Mouse (Mus musculus): Measurements from ENCODE around the gene 2300002M23Rik. TPM values are rescaled to one million over a fixed set of nuclear protein-coding genes. Genes with fewer than 3 reads are reported as not detected.

2300002M23Rik gene
- total RNA-seq (2021) (not detected), polyA plus RNA-seq (2012; rRNA removed) (not detected in 2 replicates)
- long read RNA-seq: 0 reads

- Histone ChIP-seq H3K4me3 (no peak within 1 kb of the TSS), H3K36me3 (ENCODE audit: control insufficient read depth, insufficient read depth, low read length) (no peaks in the 10 kb centered on the region), H3K79me2 (replicated peaks; ENCODE audit: control insufficient read depth, insufficient read depth, low read length) (no peaks in the 10 kb centered on the region), H3K4me1 (ENCODE audit: control insufficient read depth, insufficient read depth, low read length) (no peaks in the 10 kb centered on the region), H3K9ac (ENCODE audit: low read depth, low read length) (no peak within 1 kb of the TSS), H3K27me3 (ENCODE audit: control insufficient read depth, insufficient read depth, low read length) (no peaks in the 10 kb centered on the region), H3K27ac (no peak within 1 kb of the TSS)
- intact Hi-C loops (cut with DNase I): no loop called here
- TF ChIP-seq POLR2A (IDR thresholded peaks at IDR 0.05; ENCODE audit: insufficient read depth, low read depth, low read length) (no peak), CTCF (IDR thresholded peaks at IDR 0.05) (no peak), EP300 (IDR thresholded peaks at IDR 0.05; ENCODE audit: insufficient read depth, low read depth, low read length) (no peak)
- WGBS: 55% methylated on average over 3 of the region's 3 CpGs
- no peak for DNase-seq
Measured at GRCm38 (mm10) chr17:35567150-35567549, at the start of gene 2300002M23Rik. Gene 2300002M23Rik, plus strand, starts transcription at chr17:35567450.

- H3K4me3 ChIP-seq: peak overlapping the region; percentile 64
- no peaks in the 10 kb centered on the region for H3K27me3 ChIP-seq (ENCODE audit: control insufficient read depth, insufficient read depth, low read length)
- peak overlapping the region; percentile 40; the same call in 1 of the 2 replicates for H3K27ac ChIP-seq
- no peak for TF ChIP-seq EP300 (IDR thresholded peaks at IDR 0.05; ENCODE audit: insufficient read depth, low read depth, low read length)
- no peak for TF ChIP-seq CTCF (IDR thresholded peaks at IDR 0.05)
- no peak for TF ChIP-seq POLR2A (IDR thresholded peaks at IDR 0.05; ENCODE audit: insufficient read depth, low read depth, low read length)
- H3K36me3 ChIP-seq (ENCODE audit: control insufficient read depth, insufficient read depth, low read length): no peaks in the 10 kb centered on the region
- peak in 1 of 2 experiments; percentile 30 for DNase-seq
- H3K9ac ChIP-seq (ENCODE audit: low read depth, low read length): 0 out of 2 replicates have a peak overlapping the region, but pooled peaks have one; percentile 7
- intact Hi-C loops (cut with DNase I): no loop called here
- 7% methylated on average over 12 of the region's 12 CpGs for whole genome bisulfite sequencing
- H3K4me1 ChIP-seq (ENCODE audit: control insufficient read depth, insufficient read depth, low read length): 0 out of 2 replicates have a peak, but pooled peaks cover 1% of the 10 kb centered on the region
- H3K79me2 ChIP-seq (replicated peaks; ENCODE audit: control insufficient read depth, insufficient read depth, low read length): no peaks in the 10 kb centered on the region
Measured at GRCm38 (mm10) chr17:35517526-35517925, 49.7 kb upstream of the 2300002M23Rik start.

GRCm38 (mm10) chr17:35524354-35524753 lies 42.9 kb upstream of the 2300002M23Rik start:
- TF ChIP-seq EP300 (IDR thresholded peaks at IDR 0.05; ENCODE audit: insufficient read depth, low read depth, low read length) (no peak), POLR2A (IDR thresholded peaks at IDR 0.05; ENCODE audit: insufficient read depth, low read depth, low read length) (no peak), CTCF (IDR thresholded peaks at IDR 0.05) (no peak)
- intact Hi-C loops (cut with DNase I): no loop called here
- Histone ChIP-seq H3K27ac (no peak overlapping the region), H3K4me3 (no peak overlapping the region), H3K27me3 (ENCODE audit: control insufficient read depth, insufficient read depth, low read length) (no peaks in the 10 kb centered on the region), H3K9ac (ENCODE audit: low read depth, low read length) (no peak overlapping the region), H3K36me3 (ENCODE audit: control insufficient read depth, insufficient read depth, low read length) (no peaks in the 10 kb centered on the region), H3K4me1 (ENCODE audit: control insufficient read depth, insufficient read depth, low read length) (no peaks in the 10 kb centered on the region), H3K79me2 (replicated peaks; ENCODE audit: control insufficient read depth, insufficient read depth, low read length) (no peaks in the 10 kb centered on the region)
- 87% methylated on average over 9 of the region's 9 CpGs for WGBS
- DNase-seq: no peak

- Histone ChIP-seq H3K4me1 (ENCODE audit: control insufficient read depth, insufficient read depth, low read length) (no peaks in the 10 kb centered on the region), H3K4me3 (no peak overlapping the region), H3K27ac (no peak overlapping the region), H3K9ac (ENCODE audit: low read depth, low read length) (no peak overlapping the region), H3K79me2 (replicated peaks; ENCODE audit: control insufficient read depth, insufficient read depth, low read length) (no peaks in the 10 kb centered on the region), H3K36me3 (ENCODE audit: control insufficient read depth, insufficient read depth, low read length) (no peaks in the 10 kb centered on the region), H3K27me3 (ENCODE audit: control insufficient read depth, insufficient read depth, low read length) (no peaks in the 10 kb centered on the region)
- TF ChIP-seq CTCF (IDR thresholded peaks at IDR 0.05) (no peak), POLR2A (IDR thresholded peaks at IDR 0.05; ENCODE audit: insufficient read depth, low read depth, low read length) (no peak), EP300 (IDR thresholded peaks at IDR 0.05; ENCODE audit: insufficient read depth, low read depth, low read length) (no peak)
- intact Hi-C loops (cut with DNase I): no loop called here
- WGBS: 64% methylated on average over 8 of the region's 8 CpGs
- no peak for DNase-seq
Measured at GRCm38 (mm10) chr17:35526644-35527043, 40.6 kb upstream of the 2300002M23Rik start.

GRCm38 (mm10) chr17:35532360-35532759 lies 34.9 kb upstream of the 2300002M23Rik start:
- intact Hi-C loops (cut with DNase I): no loop called here
- DNase-seq: no peak

GRCm38 (mm10) chr17:35532901-35533300 lies 34.3 kb upstream of the 2300002M23Rik start, which contains the start of gene Psors1c2:
Gene Psors1c2, plus strand, starts transcription at chr17:35533201.
- H3K4me1 ChIP-seq (ENCODE audit: control insufficient read depth, insufficient read depth, low read length): no peaks in the 10 kb centered on the region
- H3K27ac ChIP-seq: no peak within 1 kb of the TSS
- no peaks in the 10 kb centered on the region for H3K79me2 ChIP-seq (replicated peaks; ENCODE audit: control insufficient read depth, insufficient read depth, low read length)
- WGBS: 22% methylated on average over 7 of the region's 7 CpGs
- intact Hi-C loops (cut with DNase I): no loop called here
- no peaks in the 10 kb centered on the region for H3K27me3 ChIP-seq (ENCODE audit: control insufficient read depth, insufficient read depth, low read length)
- DNase-seq: no peak
- no peak within 1 kb of the TSS for H3K9ac ChIP-seq (ENCODE audit: low read depth, low read length)
- no peak within 1 kb of the TSS for H3K4me3 ChIP-seq
- no peaks in the 10 kb centered on the region for H3K36me3 ChIP-seq (ENCODE audit: control insufficient read depth, insufficient read depth, low read length)
- TF ChIP-seq POLR2A (IDR thresholded peaks at IDR 0.05; ENCODE audit: insufficient read depth, low read depth, low read length) (no peak), EP300 (IDR thresholded peaks at IDR 0.05; ENCODE audit: insufficient read depth, low read depth, low read length) (no peak), CTCF (IDR thresholded peaks at IDR 0.05) (no peak)

More at GRCm38 (mm10) chr17:35532360-35532759, 34.9 kb upstream of the 2300002M23Rik start:
- Histone ChIP-seq H3K36me3 (ENCODE audit: control insufficient read depth, insufficient read depth, low read length) (no peaks in the 10 kb centered on the region), H3K4me1 (ENCODE audit: control insufficient read depth, insufficient read depth, low read length) (no peaks in the 10 kb centered on the region), H3K79me2 (replicated peaks; ENCODE audit: control insufficient read depth, insufficient read depth, low read length) (no peaks in the 10 kb centered on the region), H3K27me3 (ENCODE audit: control insufficient read depth, insufficient read depth, low read length) (no peaks in the 10 kb centered on the region), H3K9ac (ENCODE audit: low read depth, low read length) (no peak overlapping the region), H3K4me3 (no peak overlapping the region), H3K27ac (no peak overlapping the region)
- TF ChIP-seq EP300 (IDR thresholded peaks at IDR 0.05; ENCODE audit: insufficient read depth, low read depth, low read length): no peak
- WGBS: 7% methylated on average over 3 of the region's 3 CpGs
